Mouse (Mus musculus) kidney, adult 9 months (tissue): ENCODE results near the gene Cog1.
A peak's percentile ranks its signal among the peaks of the same experiment; 100 is the strongest.

Experiments
- DNase-seq: peaks from one replicate; pipeline ENCODE4 v3.0.0; 2022

Cog1 gene

GRCm38 (mm10) chr11:113648690-113649352 is at the start of gene Cog1:
Gene Cog1 (plus strand): TSS chr11:113649169.
- no peak for DNase-seq

GRCm38 (mm10) chr11:113600526-113601245 is 48.3 kb upstream of the Cog1 start:
- DNase-seq: peak; percentile 57

- no peak for DNase-seq
Observed at GRCm38 (mm10) chr11:113601616-113602343, 47.2 kb upstream of the Cog1 start.

- no peak for DNase-seq
Observed at GRCm38 (mm10) chr11:113607556-113607955, 41.4 kb upstream of the Cog1 start.

GRCm38 (mm10) chr11:113609581-113609980 is 39.4 kb upstream of the Cog1 start:
- DNase-seq: peak; percentile 61

- DNase-seq: peak; percentile 34
Observed at GRCm38 (mm10) chr11:113610266-113610665, 38.7 kb upstream of the Cog1 start.

- DNase-seq: peak; percentile 22
Observed at GRCm38 (mm10) chr11:113611112-113611646, 37.8 kb upstream of the Cog1 start.

GRCm38 (mm10) chr11:113611664-113612611 is 37.0 kb upstream of the Cog1 start:
- peak; percentile 51 for DNase-seq

- no peak for DNase-seq
Observed at GRCm38 (mm10) chr11:113614476-113614875, 34.5 kb upstream of the Cog1 start.

GRCm38 (mm10) chr11:113617132-113617911 is 31.6 kb upstream of the Cog1 start:
- DNase-seq: peak; percentile 76

GRCm38 (mm10) chr11:113618303-113618671 is 30.7 kb upstream of the Cog1 start:
- DNase-seq: no peak

- peak; percentile 26 for DNase-seq
Observed at GRCm38 (mm10) chr11:113618672-113619419, 30.1 kb upstream of the Cog1 start, which contains the start of gene Sstr2. Gene Sstr2 (plus strand): TSS chr11:113619342.

GRCm38 (mm10) chr11:113619420-113620080 is 29.4 kb upstream of the Cog1 start:
- DNase-seq: peak; percentile 77

- no peak for DNase-seq
Observed at GRCm38 (mm10) chr11:113621001-113621400, 28.0 kb upstream of the Cog1 start.

- no peak for DNase-seq
Observed at GRCm38 (mm10) chr11:113622028-113622427, 26.9 kb upstream of the Cog1 start.

GRCm38 (mm10) chr11:113625437-113625836 is 23.5 kb upstream of the Cog1 start:
- DNase-seq: no peak

GRCm38 (mm10) chr11:113627785-113628184 is 21.2 kb upstream of the Cog1 start:
- DNase-seq: no peak

- DNase-seq: no peak
Observed at GRCm38 (mm10) chr11:113630642-113631041, 18.3 kb upstream of the Cog1 start.

- DNase-seq: no peak
Observed at GRCm38 (mm10) chr11:113631302-113631701, 17.7 kb upstream of the Cog1 start.

- no peak for DNase-seq
Observed at GRCm38 (mm10) chr11:113631862-113632261, 17.1 kb upstream of the Cog1 start.
